Mouse (Mus musculus) embryonic fibroblast, embryonic 13.5 days (primary cell): Measurements from ENCODE around the gene Abo.

Source experiments
- CTCF ChIP-seq: IDR thresholded peaks from 2 replicates; pipeline ENCODE4 v1.5.1; 2011; ENCODE audit warnings: mild to moderate bottlenecking, control low read depth, low read length, moderate library complexity, borderline replicate concordance; ENCODE audit not compliant: insufficient read depth
- POLR2A ChIP-seq: IDR thresholded peaks from 2 replicates; pipeline ENCODE4 v1.6.1; 2011; ENCODE audit warnings: low read depth, mild to moderate bottlenecking, control low read depth, low read length, moderate library complexity

GRCm38 (mm10) chr2:26909387-26909784 lies 44.6 kb upstream of the Abo start:
- no peak for TF ChIP-seq POLR2A
- no peak for TF ChIP-seq CTCF
